Comparison of ENCODE assay signal across 8 mouse cellular contexts in the genomic region with DNA sequence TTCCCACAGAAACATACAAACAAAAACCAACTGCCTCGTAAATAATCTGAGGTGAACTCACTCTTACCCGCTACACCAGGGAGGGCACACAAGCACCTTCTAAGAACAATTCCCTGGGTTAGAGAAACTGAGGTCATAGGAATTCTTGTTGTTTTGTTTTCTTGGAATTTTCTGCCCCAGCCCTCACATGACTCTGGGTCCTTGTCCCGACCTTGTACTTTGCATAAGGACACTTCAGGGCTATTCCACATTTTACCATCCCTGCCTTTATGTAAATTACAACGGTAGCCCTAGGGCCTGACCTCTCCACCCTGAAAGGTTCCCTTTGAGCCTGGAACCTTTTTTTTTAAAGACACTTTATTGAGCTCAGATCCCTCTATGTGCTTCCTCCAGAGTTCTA. TPM values are rescaled to one million over a fixed set of nuclear protein-coding genes. Genes with fewer than 3 reads are reported as not detected.
DNase-seq lines count a peak whose midpoint lies in the region; ATAC-seq lines count a peak whose summit lies in the region.

Hsp90aa1 (minus strand) TSS at position 173 of the 400 bp plus-strand sequence.

- peaks cover 8% of the 10 kb centered on the region for H3K4me1 ChIP-seq in forebrain, embryonic 16.5 days (replicated peaks; ENCODE audit: control insufficient read depth, insufficient read depth, low read length)
- H3K4me1 ChIP-seq in hindbrain, embryonic 14.5 days (replicated peaks; ENCODE audit: control insufficient read depth, insufficient read depth, low read length), result 0 out of 2 replicates have a peak, but pooled peaks cover 6% of the 10 kb centered on the region
- H3K4me1 ChIP-seq in liver, embryonic 16.5 days (ENCODE audit: control insufficient read depth, low read depth, low read length), result peaks cover 43% of the 10 kb centered on the region

- peak; percentile 30 for DNase-seq in kidney, adult 18-20 months
- no peak for DNase-seq in kidney, postnatal 14 days
- DNase-seq in ZHBTc4 (ENCODE audit: low read depth, low spot score), result peak; percentile 91
- DNase-seq in hindbrain, embryonic 14.5 days (ENCODE audit: low spot score), result no peak
- no peak for DNase-seq in embryo, embryonic 9.5 days (ENCODE audit: extremely low spot score)
- DNase-seq in Muller cell, postnatal 12 days (ENCODE audit: inconsistent ontology term), result no peak

- WGBS in forebrain, embryonic 16.5 days, result 57% methylated on average over 4 of the region's 4 CpGs
- WGBS in hindbrain, embryonic 14.5 days, result 50% methylated on average over 4 of the region's 4 CpGs
- 49% methylated on average over 4 of the region's 4 CpGs for WGBS in liver, embryonic 16.5 days (ENCODE audit: insufficient replicate concordance)

- H3K27ac ChIP-seq in forebrain, embryonic 16.5 days (ENCODE audit: low read length), result no peak within 1 kb of the TSS
- H3K27ac ChIP-seq in hindbrain, embryonic 14.5 days, result no peak within 1 kb of the TSS
- peak within 1 kb of the TSS; percentile 38; the same call in 1 of the 2 replicates for H3K27ac ChIP-seq in liver, embryonic 16.5 days (ENCODE audit: low read length)

- H3K9ac ChIP-seq in forebrain, embryonic 16.5 days (replicated peaks; ENCODE audit: low read depth, low read length), result no peak within 1 kb of the TSS
- no peak within 1 kb of the TSS for H3K9ac ChIP-seq in hindbrain, embryonic 14.5 days
- H3K9ac ChIP-seq in liver, embryonic 16.5 days (ENCODE audit: low read depth, low read length), result peak within 1 kb of the TSS; percentile 6; the same call in 1 of the 2 replicates

- no peak within 1 kb of the TSS for H3K4me3 ChIP-seq in forebrain, embryonic 16.5 days (replicated peaks; ENCODE audit: low read length)
- no peak within 1 kb of the TSS for H3K4me3 ChIP-seq in hindbrain, embryonic 14.5 days (replicated peaks; ENCODE audit: low read length)
- no peak within 1 kb of the TSS for H3K4me3 ChIP-seq in liver, embryonic 16.5 days (ENCODE audit: low read depth, low read length)

- 0 out of 2 replicates have a peak, but pooled peaks cover 2% of the 10 kb centered on the region for H3K27me3 ChIP-seq in forebrain, embryonic 16.5 days (replicated peaks; ENCODE audit: control insufficient read depth, insufficient read depth, low read length)
- no peaks in the 10 kb centered on the region for H3K27me3 ChIP-seq in hindbrain, embryonic 14.5 days (ENCODE audit: control insufficient read depth, insufficient read depth, low read length)
- no peaks in the 10 kb centered on the region for H3K27me3 ChIP-seq in liver, embryonic 16.5 days (ENCODE audit: control insufficient read depth, insufficient read depth, low read depth, low read length)

- no peaks in the 10 kb centered on the region for H3K36me3 ChIP-seq in forebrain, embryonic 16.5 days (ENCODE audit: control insufficient read depth, insufficient read depth)
- no peaks in the 10 kb centered on the region for H3K36me3 ChIP-seq in hindbrain, embryonic 14.5 days (replicated peaks; ENCODE audit: control insufficient read depth, insufficient read depth)
- H3K36me3 ChIP-seq in liver, embryonic 16.5 days (ENCODE audit: control insufficient read depth, insufficient read depth), result no peaks in the 10 kb centered on the region

- H3K9me3 ChIP-seq in forebrain, embryonic 16.5 days (ENCODE audit: control insufficient read depth, low read length), result no peaks in the 10 kb centered on the region
- no peaks in the 10 kb centered on the region for H3K9me3 ChIP-seq in hindbrain, embryonic 14.5 days (ENCODE audit: control insufficient read depth, low read length)
- H3K9me3 ChIP-seq in liver, embryonic 16.5 days (replicated peaks; ENCODE audit: control insufficient read depth, low read length), result no peaks in the 10 kb centered on the region

- no peak for ATAC-seq in forebrain, embryonic 16.5 days
- no peak for ATAC-seq in hindbrain, embryonic 14.5 days (ENCODE audit: low FRiP score)
- no peak for ATAC-seq in liver, embryonic 16.5 days (ENCODE audit: low read depth)

- H3K4me2 ChIP-seq in forebrain, embryonic 16.5 days (ENCODE audit: low read length), result no peak within 1 kb of the TSS
- no peak within 1 kb of the TSS for H3K4me2 ChIP-seq in hindbrain, embryonic 14.5 days (replicated peaks)
- H3K4me2 ChIP-seq in liver, embryonic 16.5 days (ENCODE audit: low read depth, low read length), result no peak within 1 kb of the TSS

RNA-seq across cellular contexts. Expression of gene Hsp90aa1, which starts in this region (rescaled TPM):
- 1,235 and 1,237 TPM in 2 replicates for polyA plus RNA-seq in forebrain, embryonic 16.5 days (2015; fragmentation: Nextera tagmentation; extraction: Ambion mirVana)
- 1,388 and 1,430 TPM in 2 replicates for polyA plus RNA-seq in hindbrain, embryonic 14.5 days (2014; fragmentation: Nextera tagmentation; extraction: Ambion mirVana)
- 431 and 513 TPM in 2 replicates for polyA plus RNA-seq in liver, embryonic 16.5 days (2015; fragmentation: Nextera tagmentation; extraction: Ambion mirVana)

Comparison
In these comparisons a context has a peak if more than half of its experiments do, and no peak if none do; other contexts are left out.
1. DNase-seq: peak in kidney, adult 18-20 months (single experiment) and ZHBTc4 (single experiment); none in kidney, postnatal 14 days (single experiment), hindbrain, embryonic 14.5 days (single experiment), embryo, embryonic 9.5 days (single experiment) and Muller cell, postnatal 12 days (single experiment).